Mouse (Mus musculus): ENCODE data around the gene Atp5k. TPM values are rescaled to one million over a fixed set of nuclear protein-coding genes. Genes with fewer than 3 reads are reported as not detected.
A peak's percentile ranks its signal among the peaks of the same experiment; 100 is the strongest.

The Atp5k gene
- 374 and 426 TPM in 2 replicates for polyA plus RNA-seq (2014; fragmentation: Nextera tagmentation; extraction: Ambion mirVana)

DNA sequence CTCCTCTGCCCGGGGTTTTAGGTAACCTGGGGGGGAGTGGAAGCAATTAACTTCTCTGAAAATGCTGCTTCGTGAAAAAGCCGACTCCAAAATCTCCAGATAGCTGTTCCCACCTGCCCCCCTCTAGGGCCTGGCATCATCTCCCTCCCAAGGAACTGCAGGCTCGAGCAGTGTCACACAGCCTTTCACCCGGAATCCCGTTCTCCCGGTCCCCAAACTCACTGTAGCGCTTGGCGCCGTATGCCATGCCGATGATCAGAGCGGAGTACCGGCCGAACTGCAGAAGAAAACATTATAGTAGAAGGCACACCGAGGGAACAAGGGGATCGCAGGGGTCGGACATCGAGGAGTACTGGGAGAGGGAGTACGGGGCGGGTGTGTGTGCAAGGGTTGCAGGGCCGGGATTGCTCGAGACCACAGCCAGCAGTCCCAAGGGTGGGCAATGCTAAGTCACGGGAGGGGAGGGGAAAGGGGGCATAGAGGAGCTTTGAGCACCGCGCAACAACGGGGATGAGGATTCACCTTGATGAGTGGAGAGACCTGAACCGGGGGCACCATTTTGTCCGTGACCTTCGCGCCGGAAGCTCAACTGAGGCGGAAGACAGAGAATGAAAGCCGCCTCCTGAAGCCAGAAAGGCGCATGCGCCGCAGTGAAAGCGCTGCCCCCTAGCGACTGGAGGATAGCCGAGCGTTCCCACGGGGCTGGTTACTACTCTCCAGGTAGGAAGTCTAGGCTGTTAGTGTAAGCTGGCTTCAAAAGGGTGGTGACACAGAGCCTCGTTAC lies at the start of gene Atp5k:
Atp5k (minus strand) TSS at position 645 of the 784 bp plus-strand sequence.
- Histone ChIP-seq H3K4me2 (ENCODE audit: low read length) (peak within 1 kb of the TSS; percentile 86), H3K4me1 (ENCODE audit: control insufficient read depth, insufficient read depth, low read length) (peaks cover 7% of the 10 kb centered on the region), H3K27me3 (replicated peaks; ENCODE audit: control insufficient read depth, insufficient read depth, low read length) (no peaks in the 10 kb centered on the region), H3K9me3 (replicated peaks; ENCODE audit: control insufficient read depth, low read length) (no peaks in the 10 kb centered on the region), H3K9ac (ENCODE audit: low read length) (peak within 1 kb of the TSS; percentile 90), H3K27ac (ENCODE audit: low read depth, low read length) (no peak within 1 kb of the TSS), H3K4me3 (ENCODE audit: low read depth, low read length) (peak within 1 kb of the TSS; percentile 82), H3K36me3 (ENCODE audit: control insufficient read depth, insufficient read depth, low read length) (peaks cover 24% of the 10 kb centered on the region)
- DNase-seq (ENCODE audit: low spot score) (peak; percentile 96), ATAC-seq (peak; percentile 91)
- 1% methylated on average over 42 of the region's 42 CpGs for WGBS

DNA sequence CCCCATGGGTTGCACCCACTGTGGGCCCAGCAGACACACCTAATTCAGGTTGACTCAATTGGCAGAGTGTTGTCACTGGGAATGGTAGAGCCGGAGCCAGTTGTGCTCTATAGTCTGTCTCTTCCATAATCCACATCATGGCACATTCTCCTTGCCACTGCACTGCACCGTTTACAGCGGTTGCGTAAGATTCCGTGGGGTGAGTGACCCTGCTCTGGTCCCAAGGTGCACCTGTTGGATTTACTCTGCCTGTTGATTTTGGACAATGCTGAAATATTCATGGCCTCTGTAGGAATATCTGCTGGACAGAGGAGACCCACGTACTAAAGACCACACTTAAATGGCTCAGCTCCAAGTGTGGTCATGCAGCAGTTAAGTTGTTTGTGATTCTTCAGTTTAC lies 48.8 kb upstream of the Atp5k start:
- Histone ChIP-seq H3K4me3 (ENCODE audit: low read depth, low read length) (no peak overlapping the region), H3K4me2 (ENCODE audit: low read length) (no peak overlapping the region), H3K9ac (ENCODE audit: low read length) (no peak overlapping the region), H3K4me1 (ENCODE audit: control insufficient read depth, insufficient read depth, low read length) (no peaks in the 10 kb centered on the region), H3K36me3 (ENCODE audit: control insufficient read depth, insufficient read depth, low read length) (peaks cover 60% of the 10 kb centered on the region), H3K27ac (ENCODE audit: low read depth, low read length) (no peak overlapping the region), H3K27me3 (replicated peaks; ENCODE audit: control insufficient read depth, insufficient read depth, low read length) (no peaks in the 10 kb centered on the region), H3K9me3 (replicated peaks; ENCODE audit: control insufficient read depth, low read length) (no peaks in the 10 kb centered on the region)
- DNase-seq (ENCODE audit: low spot score) (no peak), ATAC-seq (no peak)
- 97% methylated on average over 6 of the region's 6 CpGs for WGBS

DNA sequence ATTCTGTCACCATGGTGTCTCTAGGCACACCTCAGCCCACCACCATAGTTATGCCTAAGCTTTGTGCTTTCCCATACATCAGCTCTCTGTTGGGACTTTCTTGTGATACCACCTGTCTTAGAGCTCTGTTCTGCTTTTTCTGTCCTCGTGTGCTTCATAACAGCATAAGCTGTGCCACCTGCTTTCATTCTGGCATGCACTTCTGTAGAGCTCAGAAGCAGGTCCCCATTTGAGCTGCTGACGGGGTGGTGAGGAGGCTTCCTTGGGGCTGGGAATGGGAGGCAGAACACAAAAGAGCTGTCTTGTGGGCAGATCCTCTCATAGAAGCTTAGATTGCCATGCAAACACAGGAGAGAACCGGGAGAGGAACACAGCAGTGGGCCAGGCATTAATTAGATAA lies 41.7 kb upstream of the Atp5k start:
- H3K9ac ChIP-seq (ENCODE audit: low read length), result no peak overlapping the region
- ATAC-seq, result no peak

DNA sequence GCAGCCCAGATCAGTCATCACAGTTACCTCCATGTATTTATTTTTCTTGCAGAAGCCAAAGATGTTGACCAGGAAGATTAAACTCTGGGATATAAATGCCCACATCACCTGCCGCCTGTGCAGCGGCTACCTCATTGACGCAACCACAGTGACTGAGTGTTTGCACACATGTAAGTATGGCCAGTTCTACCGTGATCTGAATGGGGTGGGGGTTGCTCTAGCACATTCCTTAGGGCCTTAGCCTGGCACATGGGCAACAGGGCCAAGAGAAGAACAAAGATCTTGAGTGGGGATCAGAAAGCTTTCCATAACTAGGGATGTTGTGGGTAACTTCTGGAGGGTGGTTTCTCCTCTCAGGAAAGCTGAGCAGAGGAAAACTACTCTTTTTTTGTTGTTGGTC lies 39.5 kb upstream of the Atp5k start:
- 87% methylated on average over 4 of the region's 4 CpGs for WGBS
- no peak for DNase-seq (ENCODE audit: low spot score)
- peaks cover 69% of the 10 kb centered on the region for H3K36me3 ChIP-seq (ENCODE audit: control insufficient read depth, insufficient read depth, low read length)
- H3K9me3 ChIP-seq (replicated peaks; ENCODE audit: control insufficient read depth, low read length), result no peaks in the 10 kb centered on the region
- no peaks in the 10 kb centered on the region for H3K4me1 ChIP-seq (ENCODE audit: control insufficient read depth, insufficient read depth, low read length)
- no peak for ATAC-seq
- no peak overlapping the region for H3K27ac ChIP-seq (ENCODE audit: low read depth, low read length)
- no peak overlapping the region for H3K9ac ChIP-seq (ENCODE audit: low read length)
- H3K4me3 ChIP-seq (ENCODE audit: low read depth, low read length), result no peak overlapping the region
- H3K4me2 ChIP-seq (ENCODE audit: low read length), result no peak overlapping the region
- no peaks in the 10 kb centered on the region for H3K27me3 ChIP-seq (replicated peaks; ENCODE audit: control insufficient read depth, insufficient read depth, low read length)

More for the DNA sequence above, 41.7 kb upstream of the Atp5k start:
- Histone ChIP-seq H3K4me1 (ENCODE audit: control insufficient read depth, insufficient read depth, low read length) (no peaks in the 10 kb centered on the region), H3K27me3 (replicated peaks; ENCODE audit: control insufficient read depth, insufficient read depth, low read length) (no peaks in the 10 kb centered on the region), H3K27ac (ENCODE audit: low read depth, low read length) (no peak overlapping the region), H3K4me2 (ENCODE audit: low read length) (no peak overlapping the region), H3K4me3 (ENCODE audit: low read depth, low read length) (no peak overlapping the region), H3K36me3 (ENCODE audit: control insufficient read depth, insufficient read depth, low read length) (peaks cover 75% of the 10 kb centered on the region), H3K9me3 (replicated peaks; ENCODE audit: control insufficient read depth, low read length) (no peaks in the 10 kb centered on the region)
- WGBS, result 89% methylated on average over 3 of the region's 3 CpGs
- DNase-seq (ENCODE audit: low spot score), result no peak

DNA sequence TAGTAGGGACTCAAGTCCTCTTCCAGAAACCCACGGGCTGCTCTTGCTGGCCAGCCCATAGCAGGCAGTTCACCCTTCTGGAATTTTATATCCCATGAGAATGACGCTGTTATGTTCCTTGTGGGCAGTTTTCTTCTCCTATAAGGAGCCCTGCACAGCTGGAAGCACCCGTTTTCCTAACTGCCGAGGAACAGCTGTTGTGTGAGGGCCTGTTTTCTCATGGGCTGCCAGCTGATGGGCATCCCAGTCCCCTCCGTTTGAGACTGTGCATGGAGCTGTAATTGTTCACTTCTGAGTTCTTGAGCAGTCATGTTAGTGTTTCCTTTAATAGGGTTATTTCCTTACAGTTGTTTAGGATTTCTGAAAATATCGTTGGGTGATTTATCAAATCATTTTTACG lies 35.4 kb upstream of the Atp5k start:
- WGBS, result 76% methylated on average over 7 of the region's 7 CpGs
- Histone ChIP-seq H3K36me3 (ENCODE audit: control insufficient read depth, insufficient read depth, low read length) (peaks cover 30% of the 10 kb centered on the region), H3K4me3 (ENCODE audit: low read depth, low read length) (no peak overlapping the region), H3K27me3 (replicated peaks; ENCODE audit: control insufficient read depth, insufficient read depth, low read length) (no peaks in the 10 kb centered on the region), H3K27ac (ENCODE audit: low read depth, low read length) (no peak overlapping the region), H3K9ac (ENCODE audit: low read length) (no peak overlapping the region), H3K9me3 (replicated peaks; ENCODE audit: control insufficient read depth, low read length) (no peaks in the 10 kb centered on the region), H3K4me1 (ENCODE audit: control insufficient read depth, insufficient read depth, low read length) (peaks cover 8% of the 10 kb centered on the region), H3K4me2 (ENCODE audit: low read length) (no peak overlapping the region)
- ATAC-seq, result no peak
- DNase-seq (ENCODE audit: low spot score), result no peak

DNA sequence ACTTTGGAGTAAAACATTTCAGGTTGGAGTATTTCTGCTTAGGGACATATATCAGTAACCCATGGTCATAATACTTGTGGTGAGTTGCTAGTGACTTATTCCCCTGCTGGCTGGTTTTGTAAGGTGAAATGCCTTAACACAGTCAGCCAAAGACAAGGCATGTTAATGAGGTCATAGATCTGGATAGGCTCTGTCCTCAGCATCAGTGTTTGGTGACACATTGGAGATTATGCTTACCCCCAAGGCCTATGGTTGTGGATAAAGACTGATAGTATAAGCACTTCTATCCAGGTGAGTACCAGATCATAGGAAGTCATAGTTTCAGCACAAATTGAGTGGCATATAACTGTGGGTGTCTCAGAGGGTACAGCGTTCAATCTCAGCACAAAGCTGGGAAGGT lies 32.4 kb upstream of the Atp5k start:
- WGBS, result 93% methylated on average over 1 of the region's 1 CpGs
- Histone ChIP-seq H3K4me1 (ENCODE audit: control insufficient read depth, insufficient read depth, low read length) (peaks cover 31% of the 10 kb centered on the region), H3K27me3 (replicated peaks; ENCODE audit: control insufficient read depth, insufficient read depth, low read length) (no peaks in the 10 kb centered on the region), H3K27ac (ENCODE audit: low read depth, low read length) (no peak overlapping the region), H3K36me3 (ENCODE audit: control insufficient read depth, insufficient read depth, low read length) (0 out of 2 replicates have a peak, but pooled peaks cover 4% of the 10 kb centered on the region), H3K9me3 (replicated peaks; ENCODE audit: control insufficient read depth, low read length) (no peaks in the 10 kb centered on the region), H3K4me2 (ENCODE audit: low read length) (no peak overlapping the region), H3K9ac (ENCODE audit: low read length) (no peak overlapping the region), H3K4me3 (ENCODE audit: low read depth, low read length) (no peak overlapping the region)
- ATAC-seq (no peak), DNase-seq (ENCODE audit: low spot score) (no peak)

DNA sequence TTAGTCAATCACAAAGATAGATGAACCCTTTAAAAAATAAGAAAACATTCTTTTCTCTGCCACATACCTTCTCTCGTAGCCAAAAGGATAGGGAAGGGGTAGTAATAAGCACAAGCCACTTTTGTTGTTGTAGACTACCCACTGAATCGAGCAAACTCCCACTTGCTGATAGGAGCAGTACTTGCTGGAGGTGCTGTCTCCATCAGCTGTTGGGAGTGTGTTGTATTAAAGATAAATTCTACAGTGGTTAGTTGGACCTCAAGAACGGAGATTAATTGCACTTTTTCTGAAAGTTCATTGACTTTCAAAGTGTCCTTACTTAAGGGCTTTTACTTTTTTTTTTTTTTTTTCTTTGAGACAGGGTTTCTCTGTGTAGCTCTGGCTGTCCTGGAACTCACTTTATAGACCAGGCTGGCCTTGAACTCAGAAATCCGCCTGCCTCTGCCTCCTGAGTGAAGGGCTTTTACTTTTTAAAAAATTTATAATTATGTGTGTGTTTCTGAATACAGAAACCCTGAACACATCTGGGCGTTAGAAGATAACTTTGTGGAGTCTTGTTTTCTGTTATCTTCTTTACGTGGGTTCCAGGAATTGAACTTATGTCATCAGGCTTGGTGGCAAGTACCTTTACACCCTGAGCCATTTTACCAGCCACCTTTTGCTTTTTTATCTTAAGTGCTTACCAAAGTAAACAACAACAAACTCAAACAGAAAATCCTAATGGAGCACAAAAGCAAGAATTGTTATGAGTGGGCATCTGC lies 31.1 kb upstream of the Atp5k start:
- DNase-seq (ENCODE audit: low spot score) (no peak), ATAC-seq (no peak)
- 89% methylated on average over 6 of the region's 6 CpGs for WGBS

DNA sequence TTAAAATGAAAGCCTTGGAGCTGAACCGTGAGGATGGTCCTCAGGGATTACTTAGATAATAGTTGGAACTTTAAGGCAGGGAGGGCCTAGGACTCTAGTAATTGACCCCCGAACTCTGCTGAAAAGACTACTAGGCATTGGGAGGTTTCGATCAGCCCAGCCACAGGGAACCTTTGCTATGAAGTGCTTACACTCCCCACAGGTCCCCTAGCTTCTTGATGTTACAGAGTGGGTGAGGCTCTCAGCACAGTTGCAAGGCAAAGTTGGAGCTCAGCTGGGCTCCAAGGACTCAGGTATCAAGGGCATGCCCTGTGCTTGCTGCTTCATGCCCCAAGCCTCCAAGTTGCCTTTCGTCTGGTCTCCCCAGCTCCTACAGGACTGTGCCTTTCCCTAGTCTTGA lies 28.2 kb upstream of the Atp5k start:
- H3K36me3 ChIP-seq (ENCODE audit: control insufficient read depth, insufficient read depth, low read length), result no peaks in the 10 kb centered on the region
- H3K27ac ChIP-seq (ENCODE audit: low read depth, low read length), result 0 out of 2 replicates have a peak overlapping the region, but pooled peaks have one; percentile 0
- H3K4me1 ChIP-seq (ENCODE audit: control insufficient read depth, insufficient read depth, low read length), result peaks cover 31% of the 10 kb centered on the region
- H3K4me2 ChIP-seq (ENCODE audit: low read length), result peak overlapping the region; percentile 98
- no peak for ATAC-seq
- H3K9me3 ChIP-seq (replicated peaks; ENCODE audit: control insufficient read depth, low read length), result no peaks in the 10 kb centered on the region
- no peaks in the 10 kb centered on the region for H3K27me3 ChIP-seq (replicated peaks; ENCODE audit: control insufficient read depth, insufficient read depth, low read length)
- peak overlapping the region; percentile 89 for H3K4me3 ChIP-seq (ENCODE audit: low read depth, low read length)
- H3K9ac ChIP-seq (ENCODE audit: low read length), result peak overlapping the region; percentile 99
- DNase-seq (ENCODE audit: low spot score), result no peak
- WGBS, result 52% methylated on average over 4 of the region's 4 CpGs

More for the DNA sequence above, 31.1 kb upstream of the Atp5k start:
- H3K9me3 ChIP-seq (replicated peaks; ENCODE audit: control insufficient read depth, low read length), result no peaks in the 10 kb centered on the region
- no peak overlapping the region for H3K9ac ChIP-seq (ENCODE audit: low read length)
- no peak overlapping the region for H3K27ac ChIP-seq (ENCODE audit: low read depth, low read length)
- no peak overlapping the region for H3K4me2 ChIP-seq (ENCODE audit: low read length)
- peaks cover 31% of the 10 kb centered on the region for H3K4me1 ChIP-seq (ENCODE audit: control insufficient read depth, insufficient read depth, low read length)
- H3K4me3 ChIP-seq (ENCODE audit: low read depth, low read length), result no peak overlapping the region
- no peaks in the 10 kb centered on the region for H3K27me3 ChIP-seq (replicated peaks; ENCODE audit: control insufficient read depth, insufficient read depth, low read length)
- no peaks in the 10 kb centered on the region for H3K36me3 ChIP-seq (ENCODE audit: control insufficient read depth, insufficient read depth, low read length)

Data from forebrain, embryonic 14.5 days (tissue).